Mouse (Mus musculus) liver, embryonic 14.5 days (tissue): Measurements from ENCODE around the gene Cers3. TPM values are rescaled to one million over a fixed set of nuclear protein-coding genes. Genes with fewer than 3 reads are reported as not detected.

Source experiments
- ATAC-seq: fragments of 200-750 bp; cut with Nextera tagmentation; 2 replicates; pipeline ENCODE4 v1.8.0; 2017; ENCODE audit warnings: moderate number of reproducible peaks, mild to moderate bottlenecking, moderate library complexity; ENCODE audit not compliant: insufficient read depth
- DNase-seq, 3 experiments: peaks; one replicate each; pipeline ENCODE4 v3.0.0-alpha.2; 2012 to 2013; ENCODE audit warnings: low read depth in 3 of 3, low spot score in 3 of 3
- H3K27ac ChIP-seq: fragments of 300-500 bp; sonication (generic); 2 replicates; pipeline ENCODE4 v1.5.1; 2014; ENCODE audit warnings: moderate library complexity, mild to moderate bottlenecking, control low read depth, inconsistent platforms
- H3K27me3 ChIP-seq: fragments of 300-500 bp; sonication (generic); 2 replicates; pipeline ENCODE4 v1.6.1; 2014; ENCODE audit warnings: mild to moderate bottlenecking, low read length, moderate library complexity; ENCODE audit not compliant: control insufficient read depth, insufficient read depth
- H3K36me3 ChIP-seq: fragments of 300-500 bp; sonication (generic); replicated peaks from 2 replicates; pipeline ENCODE4 v1.6.1; 2014; ENCODE audit warnings: low read depth; ENCODE audit not compliant: control insufficient read depth, insufficient read depth
- H3K4me1 ChIP-seq, 2 experiments: fragments of 200-500 bp in 1 of 2; fragments of 300-500 bp in 1 of 2; sonication (generic) in 1 of 2; replicated peaks; 2 replicates each; pipeline ENCODE4 v1.6.1; 2012 to 2014; ENCODE audit warnings: antibody characterized with exemption in 1 of 2, inconsistent platforms in 1 of 2, low read length in 1 of 2; ENCODE audit not compliant: control insufficient read depth in 2 of 2, insufficient read depth in 2 of 2
- H3K4me2 ChIP-seq: fragments of 300-500 bp; sonication (generic); 2 replicates; pipeline ENCODE4 v1.6.1; 2014; ENCODE audit warnings: low read depth, mild to moderate bottlenecking, control low read depth, moderate library complexity
- H3K4me3 ChIP-seq, 2 experiments: fragments of 200-500 bp in 1 of 2; fragments of 300-500 bp in 1 of 2; sonication (generic) in 1 of 2; 2 replicates each; pipeline ENCODE4 v1.5.1; 2012 to 2014; ENCODE audit warnings: low read depth in 2 of 2, low read length in 2 of 2, mild to moderate bottlenecking in 2 of 2, control low read depth in 1 of 2, inconsistent platforms in 1 of 2, moderate library complexity in 1 of 2; ENCODE audit not compliant: insufficient read depth in 1 of 2
- H3K9ac ChIP-seq: fragments of 300-500 bp; sonication (generic); replicated peaks from 2 replicates; pipeline ENCODE4 v1.6.1; 2014; ENCODE audit warnings: mild to moderate bottlenecking, control low read depth, moderate library complexity
- H3K9me3 ChIP-seq: fragments of 300-500 bp; sonication (generic); 2 replicates; pipeline ENCODE4 v1.6.1; 2016; ENCODE audit warnings: low read length, mixed read lengths; ENCODE audit not compliant: control insufficient read depth
- CTCF ChIP-seq: IDR thresholded peaks from 2 replicates; pipeline ENCODE4 v1.5.1; 2016; ENCODE audit warnings: antibody characterized with exemption, low read depth, control low read depth
- EP300 ChIP-seq: IDR thresholded peaks from 2 replicates; pipeline ENCODE4 v1.6.1; 2016; ENCODE audit warnings: antibody characterized with exemption, low read depth
- WGBS: fragments of 180-500 bp; shearing (Covaris S2); extraction: QIAGEN DNeasy Blood & Tissue Kit; methylation state at CpG from one replicate; pipeline ENCODE4 v1.1.7; 2014; ENCODE audit not compliant: insufficient replicate concordance; 5-methylcytosine and 5-hydroxymethylcytosine counted together
- polyA plus RNA-seq, 2 experiments: library from polyadenylated mRNA; depleted of rRNA in 1 of 2; stranded (reverse) in 1 of 2; unstranded in 1 of 2; fragments of >200 nt; fragmentation: Nextera tagmentation in 1 of 2; extraction: Ambion mirVana in 1 of 2; gene quantifications; 2 replicates each; pipeline versions ENCODE4 v1.2.1 to v1.2.3; 2012 to 2014

Cers3 gene
- polyA plus RNA-seq, 2 experiments: 0.02 TPM; not detected in 1

DNA sequence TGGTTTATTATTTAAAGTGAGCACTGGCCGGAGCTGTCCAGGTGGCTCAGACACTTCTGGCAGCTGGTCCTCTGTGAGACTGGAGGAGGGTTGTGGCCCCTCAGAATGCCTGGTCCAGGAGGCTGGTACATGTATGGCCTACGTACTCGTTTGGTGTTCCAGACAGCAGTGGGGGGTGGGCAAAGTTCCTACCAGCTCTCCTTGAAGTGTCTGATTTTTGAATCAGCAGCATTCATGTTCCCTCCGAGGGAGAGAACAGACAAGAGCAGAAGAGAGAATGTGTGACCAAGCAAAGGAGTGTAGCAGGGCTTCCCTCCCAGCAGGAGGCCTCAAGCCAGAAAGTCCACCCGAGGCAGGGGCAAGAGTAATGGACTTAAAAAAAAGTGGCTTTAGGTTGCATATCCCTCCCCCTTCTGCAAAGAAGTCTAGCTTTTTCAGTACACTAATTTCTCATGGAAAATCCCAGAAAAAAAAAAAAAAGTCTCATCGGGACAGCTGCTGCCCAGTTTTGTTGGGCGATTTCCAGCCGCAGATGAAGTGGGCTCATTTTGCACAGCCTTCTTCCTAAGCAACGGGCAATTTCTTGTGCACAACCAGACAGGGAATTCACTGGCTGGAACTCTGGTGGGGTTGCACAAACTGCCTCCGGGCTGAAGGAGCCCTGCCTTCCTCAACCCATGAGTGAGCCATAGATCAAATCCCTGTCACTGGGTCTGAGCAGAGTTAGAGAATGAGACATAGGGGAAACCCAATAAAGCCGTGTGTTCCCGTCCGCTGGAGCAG is 124.6 kb downstream of the Cers3 start:
- WGBS: 72% methylated on average over 13 of the region's 13 CpGs
- Histone ChIP-seq H3K9ac (no peak overlapping the region), H3K9me3 (no peaks in the 10 kb centered on the region), H3K4me2 (no peak overlapping the region), H3K4me1 (no peaks in the 10 kb centered on the region), H3K4me3 (no peak overlapping the region), H3K27me3 (no peaks in the 10 kb centered on the region), H3K27ac (no peak overlapping the region), H3K36me3 (no peaks in the 10 kb centered on the region)
- DNase-seq (no peak), ATAC-seq (no peak)
- TF ChIP-seq CTCF (no peak), EP300 (no peak)

DNA sequence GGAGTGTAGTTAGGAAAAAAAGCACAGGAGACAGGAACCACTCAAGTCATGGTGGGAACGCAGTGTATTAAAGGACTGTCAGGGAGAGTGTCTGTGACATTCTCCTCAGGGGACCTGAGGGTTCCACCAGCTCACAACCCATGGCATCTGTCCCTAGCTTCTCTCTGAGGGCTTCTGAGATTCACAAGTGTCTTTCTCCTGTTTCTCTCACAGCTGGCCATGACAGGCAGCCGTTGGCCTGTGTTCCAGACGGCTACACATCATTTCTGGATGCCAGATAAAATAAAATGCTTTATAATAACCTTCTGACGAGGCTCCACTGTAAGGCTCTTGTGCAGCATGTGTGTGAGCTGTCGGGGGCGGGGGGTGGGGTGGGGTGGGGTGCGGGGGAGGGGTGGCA is 128.2 kb downstream of the Cers3 start:
- 58% methylated on average over 7 of the region's 7 CpGs for WGBS
- Histone ChIP-seq H3K9me3 (no peaks in the 10 kb centered on the region), H3K9ac (no peak overlapping the region), H3K36me3 (no peaks in the 10 kb centered on the region), H3K27me3 (no peaks in the 10 kb centered on the region), H3K27ac (no peak overlapping the region), H3K4me2 (no peak overlapping the region), H3K4me3 (no peak overlapping the region), H3K4me1 (no peaks in the 10 kb centered on the region)
- DNase-seq (no peak), ATAC-seq (no peak)
- TF ChIP-seq EP300 (no peak), CTCF (no peak)

- no peak overlapping the region for H3K9ac ChIP-seq
- TF ChIP-seq EP300 (no peak), CTCF (no peak)
- DNase-seq (no peak), ATAC-seq (no peak)
- 69% methylated on average over 14 of the region's 14 CpGs for WGBS
- H3K4me2 ChIP-seq: no peak overlapping the region
- no peaks in the 10 kb centered on the region for H3K36me3 ChIP-seq
- no peak overlapping the region for H3K27ac ChIP-seq
- no peak overlapping the region for H3K4me3 ChIP-seq
- H3K27me3 ChIP-seq: no peaks in the 10 kb centered on the region
- no peaks in the 10 kb centered on the region for H3K9me3 ChIP-seq
- no peaks in the 10 kb centered on the region for H3K4me1 ChIP-seq
Measured at GRCm38 (mm10) chr7:66871940-66872511, 128.7 kb downstream of the Cers3 start.

- Histone ChIP-seq H3K27me3 (no peaks in the 10 kb centered on the region), H3K36me3 (no peaks in the 10 kb centered on the region), H3K27ac (no peak overlapping the region), H3K4me3 (no peak overlapping the region), H3K4me2 (no peak overlapping the region), H3K9ac (no peak overlapping the region), H3K9me3 (no peaks in the 10 kb centered on the region), H3K4me1 (no peaks in the 10 kb centered on the region)
- no peak for TF ChIP-seq CTCF
- no peak for TF ChIP-seq EP300
- WGBS: 71% methylated on average over 2 of the region's 2 CpGs
- ATAC-seq (no peak), DNase-seq (no peak)
Measured at GRCm38 (mm10) chr7:66873235-66873634, 129.9 kb downstream of the Cers3 start.

Other genes with a start within 250 kb of the Cers3 start
- 1.3 and 1.8 TPM in 2 replicates for gene Asb7, start 53.9 kb upstream of the Cers3 start, polyA plus RNA-seq (2012; rRNA removed)
- 2.9 and 3.2 TPM in 2 replicates for gene Asb7, start 53.9 kb upstream of the Cers3 start, polyA plus RNA-seq (2014; fragmentation: Nextera tagmentation; extraction: Ambion mirVana)
- 2.2 and 3.3 TPM in 2 replicates for gene Lins1, start 53.6 kb upstream of the Cers3 start, polyA plus RNA-seq (2012; rRNA removed)
- gene Lins1, start 53.6 kb upstream of the Cers3 start, polyA plus RNA-seq (2014; fragmentation: Nextera tagmentation; extraction: Ambion mirVana): 4.3 and 5.3 TPM in 2 replicates
- gene Adamts17, start 96.2 kb downstream of the Cers3 start, polyA plus RNA-seq (2012; rRNA removed): 0.08 and 0.15 TPM in 2 replicates
- gene Adamts17, start 96.2 kb downstream of the Cers3 start, polyA plus RNA-seq (2014; fragmentation: Nextera tagmentation; extraction: Ambion mirVana): 0.11 TPM in 1 of 2 replicates, not detected in the other